Mouse (Mus musculus) MEL (cell line): ENCODE results near the gene A530032D15Rik. TPM values are rescaled to one million over a fixed set of nuclear protein-coding genes. Genes with fewer than 3 reads are reported as not detected.
"Not testable (repeated sequence)": the region's sequence is repeated elsewhere in the genome, so short reads cannot be mapped to it uniquely, and the experiment has no call there.

Source experiments
- DNase-seq: peaks from one replicate; pipeline ENCODE4 v3.0.0; 2011; ENCODE audit warnings: low read depth, low spot score
- H3K27ac ChIP-seq: 2 replicates; pipeline ENCODE4 v1.5.1; 2012; ENCODE audit warnings: low read depth, mild to moderate bottlenecking, control low read depth, low read length, moderate library complexity; ENCODE audit not compliant: control insufficient read depth
- H3K27me3 ChIP-seq, 2 experiments: fragments of 150-350 bp in 1 of 2; sonication (generic) in 1 of 2; 2 replicates each; pipeline ENCODE4 v1.6.1; 2012; ENCODE audit warnings: low read length in 2 of 2, mild to moderate bottlenecking in 2 of 2, improper control_type of control experiment in 1 of 2, moderate library complexity in 1 of 2; ENCODE audit not compliant: insufficient read depth in 2 of 2, control insufficient read depth in 1 of 2
- H3K36me3 ChIP-seq, 2 experiments: 2 replicates each; pipeline ENCODE4 v1.6.1; 2012 to 2014; ENCODE audit warnings: low read length in 2 of 2, improper control_type of control experiment in 1 of 2, inconsistent platforms in 1 of 2, mild to moderate bottlenecking in 1 of 2; ENCODE audit not compliant: insufficient read depth in 2 of 2, control insufficient read depth in 1 of 2
- H3K4me1 ChIP-seq, 2 experiments: fragments of 150-350 bp in 1 of 2; sonication (generic) in 1 of 2; 2 replicates each; pipeline ENCODE4 v1.6.1; 2012; ENCODE audit warnings: low read length in 2 of 2, improper control_type of control experiment in 1 of 2, mild to moderate bottlenecking in 1 of 2; ENCODE audit not compliant: insufficient read depth in 2 of 2, control insufficient read depth in 1 of 2
- H3K4me3 ChIP-seq, 2 experiments: fragments of 150-350 bp in 1 of 2; sonication (generic) in 1 of 2; 2 replicates each; pipeline ENCODE4 v1.5.1; 2012; ENCODE audit warnings: low read depth in 2 of 2, low read length in 2 of 2, mild to moderate bottlenecking in 2 of 2, moderate library complexity in 2 of 2, control low read depth in 1 of 2, improper control_type of control experiment in 1 of 2; ENCODE audit not compliant: control insufficient read depth in 1 of 2, insufficient read depth in 1 of 2
- H3K79me2 ChIP-seq: 2 replicates; pipeline ENCODE4 v1.6.1; 2012; ENCODE audit warnings: mild to moderate bottlenecking, low read length, moderate library complexity; ENCODE audit not compliant: control insufficient read depth, poor library complexity, insufficient read depth
- H3K9ac ChIP-seq: 2 replicates; pipeline ENCODE4 v1.6.1; 2012; ENCODE audit warnings: low read depth, mild to moderate bottlenecking, control low read depth, low read length, moderate library complexity; ENCODE audit not compliant: control insufficient read depth, poor library complexity, severe bottlenecking
- H3K9me3 ChIP-seq: fragments of 150-350 bp; sonication (generic); replicated peaks from 2 replicates; pipeline ENCODE4 v1.6.1; 2012; ENCODE audit warnings: mild to moderate bottlenecking, low read length, improper control_type of control experiment, moderate library complexity; ENCODE audit not compliant: insufficient read depth
- polyA plus RNA-seq, 2 experiments: library from polyadenylated mRNA; stranded (reverse) in 1 of 2; unstranded in 1 of 2; fragments of >175 nt in 1 of 2; fragments of >200 nt in 1 of 2; gene quantifications; 2 replicates each; pipeline versions ENCODE4 v1.2.1 to v1.2.4; 2012; ENCODE audit warnings: low replicate concordance in 2 of 2, low read depth in 1 of 2; ENCODE audit not compliant: insufficient read length in 2 of 2, insufficient read depth in 1 of 2, missing spikeins in 1 of 2
- total RNA-seq: library from RNA; depleted of rRNA; stranded (reverse); fragments of 300-350 nt; gene quantifications from 2 replicates; pipeline ENCODE4 v1.2.3, GENCODE M21; 2012; rRNA removed

Gene A530032D15Rik
- total and polyA plus RNA-seq, 3 experiments, result not detected

- DNase-seq, H3K27me3 ChIP-seq, H3K79me2 ChIP-seq, H3K9ac ChIP-seq, H3K4me3 ChIP-seq, H3K27ac ChIP-seq, H3K9me3 ChIP-seq, H3K36me3 ChIP-seq, H3K4me1 ChIP-seq: not testable (repeated sequence)
Observed at GRCm38 (mm10) chr1:85073099-85073498, 36.6 kb downstream of the A530032D15Rik start.

GRCm38 (mm10) chr1:85071690-85072089, 38.0 kb downstream of the A530032D15Rik start:
- H3K27ac ChIP-seq, DNase-seq, H3K36me3 ChIP-seq, H3K4me1 ChIP-seq, H3K9me3 ChIP-seq, H3K9ac ChIP-seq, H3K79me2 ChIP-seq, H3K27me3 ChIP-seq, H3K4me3 ChIP-seq: not testable (repeated sequence)

- H3K27ac ChIP-seq, H3K4me3 ChIP-seq, H3K9me3 ChIP-seq, H3K4me1 ChIP-seq, H3K79me2 ChIP-seq, H3K36me3 ChIP-seq, H3K9ac ChIP-seq, H3K27me3 ChIP-seq, DNase-seq: not testable (repeated sequence)
Observed at GRCm38 (mm10) chr1:85035801-85036200, 73.9 kb downstream of the A530032D15Rik start.

- H3K27ac ChIP-seq, H3K36me3 ChIP-seq, H3K9ac ChIP-seq, DNase-seq, H3K4me3 ChIP-seq, H3K27me3 ChIP-seq, H3K9me3 ChIP-seq, H3K79me2 ChIP-seq, H3K4me1 ChIP-seq: not testable (repeated sequence)
Observed at GRCm38 (mm10) chr1:85034394-85034793, 75.3 kb downstream of the A530032D15Rik start.

DNA sequence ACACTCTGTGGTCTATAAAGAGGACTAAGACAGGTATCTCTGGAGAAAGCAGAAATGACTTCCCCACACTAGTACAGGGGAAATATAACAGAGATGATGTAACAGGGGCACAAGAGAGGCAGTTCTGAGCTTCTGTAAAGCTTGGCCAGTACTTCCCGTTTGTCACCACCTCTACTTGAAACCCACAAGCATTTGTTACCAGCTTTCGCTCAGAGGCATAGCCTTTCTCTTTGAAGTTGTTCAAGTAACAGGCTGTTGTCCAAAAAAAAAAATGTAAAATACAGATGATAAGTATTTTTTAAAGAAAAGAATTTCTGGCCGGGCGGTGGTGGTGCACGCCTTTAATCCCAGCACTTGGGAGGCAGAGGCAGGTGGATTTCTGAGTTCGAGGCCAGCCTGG, 76.0 kb downstream of the A530032D15Rik start:
- H3K9me3 ChIP-seq, H3K4me1 ChIP-seq, H3K27me3 ChIP-seq, H3K4me3 ChIP-seq, H3K79me2 ChIP-seq, H3K27ac ChIP-seq, H3K36me3 ChIP-seq, H3K9ac ChIP-seq: not testable (repeated sequence)
- peak; percentile 0 for DNase-seq

Other genes starting within 250 kb of the A530032D15Rik start
- gene Slc16a14, start 174.7 kb downstream of the A530032D15Rik start, total RNA-seq, result not detected in 2 replicates
- gene Slc16a14, start 174.7 kb downstream of the A530032D15Rik start, polyA plus RNA-seq, result not detected
- not detected in 2 replicates for gene Gm10553, start 9.7 kb downstream of the A530032D15Rik start, total RNA-seq
- gene Gm10553, start 9.7 kb downstream of the A530032D15Rik start, polyA plus RNA-seq, result not detected
- 0.69 and 1.5 TPM in 2 replicates for gene C130026I21Rik, start 160.7 kb upstream of the A530032D15Rik start, total RNA-seq
- gene C130026I21Rik, start 160.7 kb upstream of the A530032D15Rik start, polyA plus RNA-seq, result 1 to 10 TPM in 1 of 2 experiments, not detected in 1; 2.2 TPM